Mouse (Mus musculus): ENCODE measurements around the gene Adam12.

GRCm38 (mm10) chr7:134031256-134031655 lies 200.7 kb downstream of the Adam12 start:
- TF ChIP-seq CTCF (IDR thresholded peaks at IDR 0.05; ENCODE audit: low read depth) (no peak), EP300 (optimal IDR thresholded peaks at IDR 0.05) (no peak)

Data from stomach, postnatal 0 days (tissue).